Mouse (Mus musculus) T-helper 2 cell (primary cell): ENCODE measurements around the gene Luc7l3.

Source experiments
- in situ Hi-C: fragments of 300-600 bp; cut with MboI, MseI; formaldehyde crosslinking; loops from one replicate; pipeline ENCODE4 v1.15.1; 2025; ENCODE audit warnings: high pct_unique_total_duplicates

Luc7l3 gene

DNA sequence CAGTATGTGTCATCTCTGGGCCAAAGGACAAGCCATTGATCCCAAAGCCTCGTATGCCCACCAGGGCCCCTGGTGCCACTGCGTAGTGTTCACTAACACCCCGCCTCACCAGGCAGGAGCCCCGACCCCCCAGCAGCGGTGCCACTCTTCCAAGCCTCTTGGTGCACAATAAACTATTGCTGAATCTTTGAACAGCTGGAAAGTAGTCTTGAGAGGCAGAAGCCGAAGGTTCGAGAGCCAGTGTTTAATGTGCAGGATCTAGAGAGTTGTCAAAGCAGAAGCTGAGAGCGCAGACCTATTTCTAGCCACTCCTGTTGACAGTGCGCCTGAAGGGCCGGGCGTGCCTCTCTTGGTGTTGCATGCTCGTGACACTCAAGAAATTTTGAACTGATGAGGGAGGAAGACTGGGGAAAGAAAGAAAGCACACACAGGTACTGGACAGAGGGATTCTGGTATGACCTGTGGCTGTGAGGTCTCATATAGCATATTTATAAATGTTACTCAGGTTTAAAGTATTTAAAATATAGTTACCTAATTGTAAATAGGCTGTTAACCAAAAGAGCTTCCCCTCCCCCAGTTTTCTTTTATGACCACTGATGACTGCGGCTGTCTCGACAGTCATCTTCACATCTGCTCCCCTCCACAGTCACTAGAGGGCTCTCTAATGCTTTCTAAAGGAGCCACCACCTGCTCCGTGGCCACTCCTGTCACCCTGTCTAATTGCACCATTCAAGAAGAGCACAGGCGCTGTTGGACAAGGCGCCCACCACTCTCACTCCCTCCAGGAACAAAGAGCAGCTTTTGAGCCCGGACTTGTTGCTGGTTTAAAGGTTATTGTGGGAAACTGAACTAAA, 18.2 kb upstream of the Luc7l3 start:
- in situ Hi-C loops: no loop called here

- in situ Hi-C loops: no loop called here
Observed at GRCm38 (mm10) chr11:94338347-94338746, 16.6 kb upstream of the Luc7l3 start.

GRCm38 (mm10) chr11:94336551-94336950, 14.8 kb upstream of the Luc7l3 start:
- in situ Hi-C loops: no loop called here

GRCm38 (mm10) chr11:94334386-94334968, 12.7 kb upstream of the Luc7l3 start:
- in situ Hi-C loops: no loop called here

DNA sequence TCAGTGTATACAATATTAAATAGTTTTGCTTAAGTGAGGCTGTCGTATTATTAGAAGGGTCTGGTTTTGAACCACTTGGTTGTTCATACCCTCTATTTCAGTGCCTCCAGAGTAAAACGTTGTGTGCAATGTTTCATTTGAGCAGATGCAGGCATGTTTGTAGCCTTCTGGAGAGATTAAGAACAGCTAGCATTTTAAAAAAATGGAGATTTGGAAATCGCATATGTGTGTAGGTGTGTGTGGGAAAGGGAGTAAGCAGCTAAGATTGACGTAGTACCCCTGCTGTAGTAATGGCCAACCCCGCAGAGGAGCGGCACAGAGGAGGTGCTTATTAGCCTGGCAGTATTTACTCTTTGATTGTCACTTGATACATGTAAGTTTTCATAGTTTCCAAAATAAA, 10.9 kb upstream of the Luc7l3 start:
- in situ Hi-C loops: no loop called here

GRCm38 (mm10) chr11:94330211-94330610, 8.4 kb upstream of the Luc7l3 start:
- in situ Hi-C loops: no loop called here

GRCm38 (mm10) chr11:94329270-94329891, 7.6 kb upstream of the Luc7l3 start:
- in situ Hi-C loops: no loop called here

DNA sequence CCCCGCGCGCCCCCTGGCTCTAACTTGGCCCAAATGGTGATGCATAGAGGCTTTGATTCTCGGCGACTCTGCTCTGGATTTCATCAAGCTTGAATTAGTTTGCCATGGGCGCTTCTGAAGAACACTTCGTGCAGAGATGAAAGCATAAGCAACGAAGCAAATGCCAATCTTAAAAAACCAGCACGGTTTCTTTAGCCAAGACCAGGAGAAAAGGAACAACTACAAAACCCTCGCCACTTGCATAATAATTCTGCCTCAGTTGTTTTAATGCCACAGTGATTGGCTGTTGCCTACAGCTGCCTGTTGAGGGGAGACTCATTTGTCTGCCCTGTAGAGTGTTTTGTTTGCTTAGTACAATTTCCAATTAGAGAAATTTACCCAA, 6.8 kb upstream of the Luc7l3 start:
- in situ Hi-C loops: no loop called here

DNA sequence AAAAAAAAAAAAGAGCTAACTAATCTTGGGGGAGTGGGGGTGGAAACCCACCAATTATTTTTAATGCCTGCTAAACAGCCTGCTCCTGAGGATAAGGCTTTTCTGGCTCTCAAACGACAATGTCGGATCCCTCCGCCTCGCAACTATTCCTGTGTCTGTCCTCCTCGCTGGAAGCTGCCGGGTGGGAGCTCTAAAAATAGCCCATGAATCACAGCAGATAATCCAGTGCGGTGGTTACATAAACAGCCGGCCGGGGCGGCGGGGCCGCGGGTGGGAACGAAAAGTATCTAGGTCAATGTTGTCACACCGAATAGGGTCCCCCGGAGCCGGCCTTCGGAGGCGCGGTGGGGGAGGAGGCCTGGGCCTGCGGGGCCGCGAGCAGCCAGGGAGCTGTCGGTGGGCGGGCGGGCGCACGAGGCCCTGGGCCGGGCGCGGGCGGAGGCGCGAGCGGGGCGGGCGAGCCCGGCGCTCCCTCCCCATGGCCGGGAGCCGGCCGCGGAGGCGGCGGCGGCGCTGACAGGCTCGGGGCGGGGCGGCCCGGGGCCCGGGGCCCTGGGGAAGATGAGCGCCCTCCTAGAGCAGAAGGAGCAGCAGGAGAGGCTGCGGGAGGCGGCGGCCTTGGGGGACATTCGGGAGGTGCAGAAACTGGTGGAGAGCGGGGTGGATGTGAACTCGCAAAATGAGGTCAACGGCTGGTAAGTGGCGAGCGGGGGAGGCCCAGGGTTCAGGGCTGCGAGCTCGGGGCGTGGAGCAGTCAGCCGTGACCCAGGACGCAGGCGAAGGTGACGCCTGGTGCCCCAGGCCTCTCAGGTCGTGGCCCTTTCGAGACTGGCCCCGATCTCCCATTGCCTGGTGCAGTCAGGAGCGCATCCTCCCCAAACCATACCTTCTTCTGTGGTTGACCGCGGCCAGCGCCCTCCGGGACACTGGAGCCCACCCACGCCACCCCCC, 6.2 kb upstream of the Luc7l3 start, which contains the start of gene Ankrd40:
Ankrd40 (plus strand) TSS at position 309 of the 951 bp plus-strand sequence.
- in situ Hi-C loops: no loop called here

GRCm38 (mm10) chr11:94326961-94327411, 5.2 kb upstream of the Luc7l3 start:
- in situ Hi-C loops: no loop called here

DNA sequence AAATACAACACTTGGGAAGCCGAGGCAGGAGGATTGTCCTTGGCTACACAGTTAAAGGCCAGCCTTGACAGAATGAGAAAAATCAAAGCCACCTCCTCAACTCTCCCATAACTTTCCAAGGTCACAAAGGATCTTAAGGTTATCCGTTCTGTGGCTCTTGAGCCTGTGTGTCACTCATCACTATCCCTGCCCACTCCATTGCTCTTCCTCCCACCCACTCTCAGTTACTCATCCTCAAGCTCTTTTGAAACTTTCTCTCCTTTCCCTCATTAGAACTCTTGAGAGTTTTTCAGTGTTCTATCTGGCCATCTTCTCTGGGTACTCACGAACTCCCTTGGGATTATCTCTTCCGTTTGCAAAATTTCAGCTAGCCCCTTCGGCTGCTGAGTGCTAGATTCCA, 2.8 kb upstream of the Luc7l3 start:
- in situ Hi-C loops: no loop called here

GRCm38 (mm10) chr11:94323271-94323925, 1.6 kb upstream of the Luc7l3 start:
- in situ Hi-C loops: no loop called here

DNA sequence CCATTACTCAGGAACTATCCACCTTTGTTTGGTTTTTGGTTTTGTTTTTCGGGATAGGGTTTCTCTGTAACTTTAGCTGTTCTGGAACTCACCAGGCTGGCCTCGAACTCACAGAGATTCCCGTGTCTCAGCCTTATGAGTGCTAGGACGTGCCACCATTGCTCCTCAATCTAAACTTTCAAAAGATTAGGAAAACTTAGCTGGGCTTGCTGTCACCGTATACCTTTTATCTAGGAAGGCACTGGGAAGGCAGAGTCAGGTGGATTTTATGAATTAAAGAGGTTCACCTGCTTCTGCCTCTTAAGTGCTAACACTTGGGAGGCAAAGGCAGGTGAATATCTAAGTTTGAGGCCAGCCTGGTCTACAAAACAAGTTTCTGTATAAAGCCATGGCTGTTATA, 848 bp upstream of the Luc7l3 start:
- in situ Hi-C loops: no loop called here

DNA sequence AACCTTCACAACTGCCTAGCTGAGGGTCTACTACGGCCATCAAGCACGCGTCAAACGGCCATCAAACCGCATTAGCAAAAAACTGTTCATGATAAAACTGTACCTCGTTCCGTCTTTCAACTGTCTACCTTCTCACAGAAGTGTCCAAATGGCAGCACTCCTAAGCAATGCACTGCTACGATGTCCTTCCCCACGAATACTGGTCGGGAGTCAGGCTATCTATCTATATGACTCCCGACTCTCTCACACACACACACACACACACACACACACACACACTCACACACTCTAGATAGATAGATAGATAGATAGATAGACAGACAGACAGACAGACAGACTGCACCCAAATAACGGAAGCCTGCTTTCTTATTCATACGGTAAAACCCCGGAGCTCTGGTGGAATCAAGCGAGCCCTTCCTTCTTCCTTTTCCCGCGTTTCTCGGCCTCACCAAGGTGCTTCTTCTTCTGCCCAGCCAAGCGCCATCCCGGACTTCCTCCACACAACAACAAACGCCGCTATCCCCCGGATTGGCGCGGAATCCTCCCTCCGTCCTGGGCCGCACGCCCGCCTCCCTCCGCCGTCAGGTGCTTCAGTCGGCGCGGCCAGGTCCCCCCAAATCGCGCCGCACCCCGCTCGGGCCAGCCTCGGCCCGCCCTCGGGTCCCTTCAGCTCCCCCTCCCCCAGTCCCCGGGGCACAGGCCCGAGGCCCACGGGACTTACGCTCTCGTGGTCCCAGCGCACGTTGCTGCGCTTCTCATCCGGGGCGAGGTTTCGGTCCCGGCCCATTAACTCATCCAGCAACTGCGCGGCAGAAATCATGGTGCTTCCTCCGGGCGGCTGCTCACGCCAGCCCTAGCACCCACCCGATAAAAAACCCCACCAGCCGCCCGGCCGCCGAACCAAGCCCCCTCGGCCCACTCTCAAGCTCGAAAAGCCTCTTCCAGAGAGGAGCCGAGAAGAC, 538 bp downstream of the Luc7l3 start:
- in situ Hi-C loops: no loop called here

DNA sequence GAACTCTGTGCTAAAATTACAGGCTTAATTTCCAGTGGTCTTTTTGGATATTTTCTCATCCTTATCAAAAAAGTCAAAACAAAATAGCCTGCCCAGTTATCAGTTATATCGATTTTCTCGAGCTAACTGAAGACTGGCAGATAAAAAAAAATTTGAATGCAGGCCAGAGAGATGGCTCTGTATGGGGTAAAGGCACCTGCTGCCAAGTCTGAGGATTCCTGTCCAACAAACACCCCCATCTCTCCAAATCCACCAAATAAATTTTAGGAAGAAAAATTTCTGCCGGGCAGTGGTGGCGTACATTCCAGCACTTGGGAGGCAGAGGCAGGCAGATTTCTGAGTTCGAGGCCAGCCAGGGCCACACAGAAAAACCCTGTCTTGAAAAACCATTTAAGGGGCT, 3.7 kb downstream of the Luc7l3 start:
- in situ Hi-C loops: no loop called here

DNA sequence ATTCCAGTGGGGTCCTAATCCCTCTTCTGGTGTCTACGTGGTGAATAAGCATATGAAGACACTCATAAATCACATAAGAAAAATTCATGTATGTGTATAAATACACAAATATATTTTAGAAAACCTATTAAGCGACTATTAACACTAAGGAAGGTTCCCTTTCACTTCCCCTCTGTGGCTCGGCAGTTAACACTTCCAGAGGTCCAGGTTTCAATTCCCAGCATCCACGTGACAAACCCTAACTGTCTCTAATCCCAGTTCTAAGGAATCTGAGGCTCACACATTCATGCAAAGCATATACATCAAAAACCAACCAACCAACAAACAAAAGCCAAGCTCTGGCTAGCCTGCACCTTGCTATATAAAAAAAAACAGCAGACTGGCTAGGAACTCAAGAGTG, 4.3 kb downstream of the Luc7l3 start:
- in situ Hi-C loops: no loop called here

DNA sequence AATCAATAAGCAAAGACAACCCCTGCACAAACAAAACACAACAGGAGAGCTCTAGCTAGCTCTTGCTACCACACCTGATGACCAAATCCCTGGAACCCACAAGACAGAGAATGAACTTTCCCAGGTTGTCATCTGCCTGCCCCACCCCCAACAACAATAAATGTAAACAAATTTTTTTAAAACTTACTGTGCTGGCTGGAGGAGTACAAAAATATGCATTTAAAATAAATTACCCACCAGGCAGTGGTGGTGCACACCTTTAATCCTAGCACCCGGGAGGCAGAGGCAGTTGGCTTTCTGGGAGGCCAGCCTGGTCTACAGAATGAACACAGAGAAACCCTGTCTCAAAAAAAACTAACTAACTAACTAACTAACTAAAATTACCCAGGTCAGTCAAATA, 4.8 kb downstream of the Luc7l3 start:
- in situ Hi-C loops: no loop called here

DNA sequence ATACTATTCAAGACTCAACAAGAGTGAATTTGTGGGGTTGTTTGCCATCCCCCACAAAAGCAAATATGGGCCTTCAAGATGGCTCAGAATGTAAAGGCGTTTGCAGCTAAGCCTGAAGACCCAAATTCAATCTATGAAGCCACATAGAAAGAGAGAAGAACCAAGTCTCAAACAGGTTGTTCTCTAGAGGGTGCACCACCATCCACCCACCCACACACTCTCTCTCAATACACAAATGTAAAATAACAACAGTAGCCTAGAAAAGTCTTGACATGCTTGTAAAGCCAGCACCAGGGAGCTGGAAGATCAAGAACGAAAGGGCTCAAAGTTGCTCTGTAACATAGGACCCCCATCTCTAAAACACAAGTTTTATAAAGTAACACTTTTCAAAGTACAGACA, 5.3 kb downstream of the Luc7l3 start:
- in situ Hi-C loops: no loop called here

DNA sequence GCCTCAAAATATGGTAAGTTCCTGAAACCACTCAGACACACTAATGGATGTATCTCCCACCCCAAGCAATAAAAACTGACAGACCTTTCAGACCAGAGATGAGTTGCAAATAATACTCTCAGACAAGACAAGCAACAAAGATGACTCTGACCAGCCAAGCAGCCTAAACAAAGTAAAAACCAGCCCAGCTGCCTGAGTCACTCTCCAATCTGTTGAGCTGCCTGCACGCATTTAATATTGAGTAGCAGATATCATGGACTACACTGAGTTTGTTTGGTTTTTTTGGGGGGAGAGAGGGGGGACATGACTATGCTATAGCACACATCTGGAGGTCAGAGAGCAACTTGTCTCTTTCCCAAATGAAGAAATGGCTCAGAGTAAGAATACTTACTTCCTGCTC, 6.5 kb downstream of the Luc7l3 start:
- in situ Hi-C loops: no loop called here

GRCm38 (mm10) chr11:94314098-94314652, 7.6 kb downstream of the Luc7l3 start:
- in situ Hi-C loops: no loop called here
